Mouse (Mus musculus) adrenal gland, postnatal 14 days (tissue): ENCODE measurements around the gene Bpifc. TPM values are rescaled to one million over a fixed set of nuclear protein-coding genes. Genes with fewer than 3 reads are reported as not detected.
A peak's percentile ranks its signal among the peaks of the same experiment; 100 is the strongest.

ENCODE experiments used
- DNase-seq: peaks from one replicate; pipeline ENCODE4 v3.0.0; 2021; ENCODE audit warnings: mixed read lengths
- total RNA-seq: library from RNA; stranded (reverse); gene quantifications from 2 replicates; pipeline ENCODE4 v1.2.3, GENCODE M21; 2021

The Bpifc gene
- total RNA-seq, 1 experiment from 2014 or later: 0.41 TPM

DNA sequence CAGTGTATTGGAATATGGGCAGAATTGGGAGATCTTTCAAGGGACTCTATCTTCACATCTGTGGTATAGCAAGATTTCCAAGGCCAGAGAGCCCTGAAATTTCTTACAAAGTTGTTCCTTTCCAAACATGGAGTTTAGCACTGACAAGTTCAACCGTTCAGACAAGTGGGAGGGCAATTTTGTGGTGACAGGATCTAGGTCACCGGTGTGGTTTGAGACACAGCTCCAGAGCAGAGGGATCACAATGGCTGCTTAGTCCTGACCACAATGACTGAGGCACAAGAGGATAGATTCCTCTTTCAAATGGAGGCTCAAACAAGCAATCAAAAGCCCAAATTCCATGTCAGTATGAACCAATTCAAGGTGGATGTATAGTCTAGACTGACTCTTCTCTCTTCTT lies 523 bp downstream of the Bpifc start:
- no peak for DNase-seq

DNA sequence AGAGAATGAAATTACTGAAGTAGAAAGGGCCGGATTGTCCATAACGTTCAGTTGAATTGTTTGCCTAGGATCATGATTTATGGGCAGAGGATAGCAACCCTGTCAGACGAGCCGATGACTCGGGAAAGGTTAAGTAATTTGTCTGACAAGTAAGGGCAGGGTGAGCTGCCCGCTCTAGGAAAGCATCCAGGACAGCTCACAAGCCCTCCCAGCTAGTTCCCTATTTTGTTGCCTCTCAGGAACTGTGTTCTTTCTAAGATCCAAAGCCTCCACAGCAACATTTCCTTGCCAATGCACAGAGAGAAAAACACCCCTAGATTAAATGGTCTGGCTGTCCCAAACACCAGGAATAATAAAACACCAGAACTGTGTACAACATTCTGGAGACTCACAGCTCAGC lies 1.1 kb downstream of the Bpifc start:
- peak; percentile 50 for DNase-seq

DNA sequence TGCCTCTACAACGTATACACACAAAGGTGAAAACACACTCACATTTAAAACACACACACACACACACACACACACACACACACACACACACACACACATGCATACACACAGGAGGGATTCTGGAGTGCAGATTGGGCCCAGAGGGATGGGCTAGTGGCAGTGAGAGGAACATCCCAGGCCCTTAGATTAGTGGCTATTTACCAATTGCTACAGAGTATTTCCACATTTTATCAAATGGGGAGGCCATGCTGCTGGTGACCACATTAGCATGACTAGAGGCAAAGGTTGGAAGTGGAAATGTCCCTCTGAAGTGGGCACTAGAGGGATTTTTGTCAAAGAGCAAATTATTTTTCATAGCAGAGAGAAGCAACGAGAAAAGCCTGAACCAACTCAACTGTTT lies 2.0 kb downstream of the Bpifc start:
- DNase-seq: no peak

DNA sequence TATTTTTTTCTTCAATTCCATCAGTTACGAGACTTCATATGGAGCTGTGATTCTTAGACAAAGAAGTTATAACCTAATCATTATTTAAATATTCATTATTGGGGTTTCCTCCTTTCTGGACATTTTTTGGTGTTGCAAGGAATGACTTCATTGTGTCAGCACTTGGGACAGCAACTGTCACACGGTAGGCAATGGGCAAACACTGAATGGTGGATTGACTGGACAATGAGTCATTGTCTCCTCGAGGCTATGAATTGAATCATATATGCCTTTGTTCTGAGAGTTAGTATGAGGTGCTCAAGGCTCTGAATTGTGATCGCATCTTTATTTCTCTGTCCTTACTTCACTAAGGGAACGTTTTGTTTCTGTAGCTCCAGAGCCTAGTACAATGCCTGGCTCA lies 5.2 kb downstream of the Bpifc start:
- DNase-seq: no peak

DNA sequence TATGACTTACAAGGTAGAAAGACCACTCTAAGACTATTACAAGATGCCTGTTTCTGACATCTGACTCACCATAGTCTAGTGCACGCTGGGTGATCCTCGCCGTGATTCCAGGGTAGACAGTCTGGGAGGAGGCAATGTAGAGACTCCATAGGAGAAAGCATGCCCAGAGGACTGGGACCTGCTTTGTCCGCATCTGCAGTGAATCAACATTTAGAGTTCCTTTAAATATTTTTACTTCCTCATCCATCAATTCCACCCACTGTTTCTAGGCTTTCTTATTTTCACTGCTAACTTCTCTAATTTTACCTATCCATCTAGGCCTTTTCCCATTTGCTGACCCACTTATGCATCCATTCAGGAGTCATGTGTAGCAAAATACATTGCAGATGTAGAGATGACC lies 11.2 kb downstream of the Bpifc start:
- no peak for DNase-seq

DNA sequence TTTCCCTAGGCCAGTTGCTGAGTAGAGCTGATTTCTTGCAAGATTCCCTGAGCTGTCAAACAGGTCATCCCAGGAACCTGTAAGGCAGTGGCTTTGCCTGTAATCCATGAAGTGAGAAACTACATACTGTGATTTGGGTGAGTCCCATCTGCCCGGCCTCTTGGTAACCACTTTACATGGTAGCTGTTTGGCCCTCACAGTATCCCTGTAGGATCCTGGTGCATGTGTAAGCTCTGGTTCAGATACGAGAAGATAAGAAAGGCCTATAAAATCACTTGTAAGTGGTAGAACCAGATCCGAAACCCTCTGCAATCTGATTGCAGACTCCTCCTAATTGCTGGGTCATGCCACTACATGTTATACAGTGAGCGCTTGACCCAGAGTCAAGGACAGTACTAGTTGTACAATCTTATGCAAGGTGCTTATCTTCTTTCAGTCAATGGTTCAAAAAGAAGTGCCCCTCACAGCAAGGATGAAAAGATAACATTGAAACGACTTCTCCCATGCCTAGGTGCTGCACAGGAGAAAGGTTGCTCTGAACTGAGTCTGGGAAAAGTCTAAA lies 17.1 kb downstream of the Bpifc start:
- no peak for DNase-seq

DNA sequence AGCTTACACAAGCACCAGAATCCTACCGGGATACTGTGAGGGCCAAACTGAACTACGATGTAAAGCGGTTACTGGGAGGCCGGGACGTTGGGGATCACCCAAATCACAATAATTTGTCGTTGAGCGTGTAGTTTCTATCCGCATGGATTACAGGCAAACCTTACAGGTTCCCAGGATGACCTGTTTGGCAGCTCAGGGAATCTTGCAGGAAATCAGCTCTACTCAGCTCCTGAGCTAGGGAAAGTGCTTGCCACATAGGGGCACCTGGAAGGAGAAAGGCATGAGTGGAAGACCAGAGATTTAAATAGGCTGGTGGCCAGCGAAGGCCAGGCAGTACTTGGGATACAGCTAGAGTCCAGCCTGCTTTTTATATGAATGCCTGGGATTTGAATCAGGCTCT lies 17.9 kb downstream of the Bpifc start:
- no peak for DNase-seq

DNA sequence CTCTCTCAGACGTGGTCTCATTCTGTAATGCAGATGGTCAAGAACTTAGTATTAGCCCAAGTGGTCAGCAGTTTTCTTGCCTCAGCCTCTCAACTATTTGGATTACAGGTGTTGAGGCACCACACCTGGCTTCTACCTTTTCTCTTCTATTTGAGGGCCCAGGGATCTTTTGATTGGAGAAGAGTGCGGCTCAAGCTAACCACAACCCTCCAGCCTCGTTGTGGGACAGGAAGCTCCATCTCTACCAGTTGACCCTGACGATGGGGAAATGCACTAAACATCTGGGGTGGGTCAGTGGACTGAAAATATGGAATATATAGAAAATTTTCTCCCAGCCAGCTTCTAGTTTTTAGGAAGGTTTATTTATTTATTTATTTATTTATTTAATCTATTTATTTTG lies 19.3 kb downstream of the Bpifc start:
- no peak for DNase-seq

DNA sequence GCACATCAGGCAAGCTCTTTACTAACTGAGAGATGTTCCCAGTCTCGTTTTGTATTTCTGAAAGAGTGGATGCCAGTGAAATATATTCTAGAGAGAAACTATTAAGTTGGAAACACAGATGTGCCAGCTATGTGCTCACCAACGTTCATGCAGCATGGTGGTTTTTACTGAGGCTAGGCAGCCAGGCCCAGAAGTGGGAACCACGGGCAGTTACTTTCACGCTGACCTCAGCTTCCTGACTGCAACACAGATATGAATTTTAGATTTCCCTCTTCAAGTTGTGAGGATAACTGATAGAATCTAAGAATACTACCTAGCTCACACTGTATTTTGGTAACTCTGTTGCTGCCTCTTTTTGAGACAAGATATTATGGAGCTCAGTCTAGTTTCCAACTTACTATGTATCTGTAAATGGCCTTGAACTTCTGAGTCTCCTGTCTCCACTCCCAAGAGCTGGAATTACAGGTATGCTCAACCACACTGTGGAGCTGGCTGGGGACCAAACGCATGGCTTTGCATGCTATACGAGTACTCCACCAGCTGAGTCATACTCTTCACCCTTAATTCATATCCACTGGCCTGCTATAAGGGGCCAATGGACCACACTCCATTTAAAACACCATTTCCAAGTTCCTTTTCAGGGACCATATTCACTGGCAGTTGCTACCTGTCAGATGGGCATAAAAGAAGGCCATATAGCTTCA lies 22.1 kb downstream of the Bpifc start:
- DNase-seq: no peak

DNA sequence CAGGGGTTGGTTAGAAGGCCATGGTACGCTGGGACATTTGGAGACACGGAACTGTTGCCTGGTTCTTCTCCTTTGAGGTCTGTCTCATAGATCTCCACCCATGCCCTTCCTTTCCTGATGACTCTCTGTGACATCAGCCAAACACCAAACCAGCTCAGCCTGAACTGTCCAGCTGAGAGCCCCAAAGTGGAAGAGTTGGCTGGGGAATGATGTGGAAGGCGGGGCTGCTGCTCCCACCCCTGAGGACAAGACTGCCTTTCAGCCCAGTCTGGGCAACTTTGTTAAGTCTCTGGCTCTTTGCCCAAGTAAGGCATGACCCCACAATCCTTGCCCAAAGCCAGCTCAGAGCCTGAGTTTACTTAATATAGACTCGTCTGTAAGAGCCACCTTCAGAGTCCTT lies 38.8 kb downstream of the Bpifc start:
- no peak for DNase-seq

DNA sequence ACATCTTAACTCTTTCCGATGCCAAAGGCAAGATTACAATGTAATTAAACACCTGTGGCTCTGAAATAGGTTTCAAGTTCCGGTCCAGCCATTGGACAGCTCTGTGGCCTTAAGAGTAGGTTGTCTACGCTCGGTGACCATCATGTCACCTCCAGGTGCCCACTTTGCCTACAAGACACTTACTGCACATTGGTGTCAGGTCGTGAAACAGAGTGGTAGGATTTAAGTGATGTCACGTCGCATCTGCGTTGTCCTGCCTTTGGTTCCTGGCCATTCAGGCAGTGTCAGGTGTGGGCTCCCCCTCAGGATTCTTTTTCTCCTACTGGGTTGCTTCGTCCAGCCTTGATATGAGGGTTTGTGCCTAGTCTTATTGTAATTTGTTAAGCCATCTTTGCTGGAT lies 39.9 kb downstream of the Bpifc start:
- no peak for DNase-seq

DNA sequence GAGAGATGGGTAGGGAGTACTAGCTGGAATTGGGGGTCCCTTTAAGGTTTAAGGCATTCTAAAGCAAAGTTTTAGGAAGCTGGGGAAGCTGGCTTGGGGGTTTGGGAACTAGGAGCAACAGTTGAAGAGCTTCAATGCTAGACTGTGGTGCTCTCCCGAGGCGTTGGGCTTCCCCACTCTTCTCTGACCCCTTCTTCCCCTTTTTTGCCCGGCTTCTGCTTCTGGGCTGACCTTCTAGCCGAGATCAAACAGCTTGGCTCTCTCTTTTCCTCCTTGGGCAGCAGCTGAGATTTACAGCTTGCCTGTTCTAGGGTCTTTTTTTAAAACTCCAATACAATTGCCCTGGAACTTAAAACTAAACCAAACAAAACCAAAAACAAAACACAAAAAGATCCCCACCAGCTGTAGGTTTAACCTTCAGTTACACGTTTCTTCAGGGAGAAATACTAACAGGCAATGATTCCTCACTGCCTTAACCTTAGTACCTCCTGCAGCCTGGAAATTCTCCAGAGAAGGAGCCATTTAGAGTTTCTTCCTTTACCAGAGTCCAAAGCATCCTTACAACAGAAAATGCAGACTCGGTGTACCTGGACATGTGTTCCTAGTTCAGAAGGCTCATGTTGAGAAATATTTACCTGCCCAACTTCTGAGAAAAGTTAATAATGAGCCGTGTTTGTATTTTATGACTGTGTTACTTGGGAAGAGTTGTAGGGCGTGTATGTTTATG lies 41.6 kb downstream of the Bpifc start:
- DNase-seq: peak; percentile 17

DNA sequence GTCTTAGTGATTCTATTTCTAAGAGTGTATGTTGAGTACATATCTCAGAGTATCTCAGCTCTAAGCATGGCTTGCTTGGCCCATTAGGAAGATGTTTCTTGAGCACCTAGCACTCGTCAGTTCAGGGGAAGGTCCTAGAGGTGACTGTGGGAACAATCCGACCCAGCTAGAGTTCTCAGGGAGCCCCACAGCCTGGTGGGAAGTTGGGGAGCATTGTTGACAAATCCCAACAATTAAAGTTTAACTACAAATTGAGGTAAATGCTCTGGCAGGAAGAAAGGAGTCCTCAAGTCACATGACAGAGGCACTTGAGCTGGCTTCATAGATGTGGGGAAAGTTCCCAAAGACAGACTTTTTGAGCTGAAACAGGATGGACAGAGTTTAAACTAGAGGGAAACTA lies 43.0 kb downstream of the Bpifc start:
- no peak for DNase-seq

DNA sequence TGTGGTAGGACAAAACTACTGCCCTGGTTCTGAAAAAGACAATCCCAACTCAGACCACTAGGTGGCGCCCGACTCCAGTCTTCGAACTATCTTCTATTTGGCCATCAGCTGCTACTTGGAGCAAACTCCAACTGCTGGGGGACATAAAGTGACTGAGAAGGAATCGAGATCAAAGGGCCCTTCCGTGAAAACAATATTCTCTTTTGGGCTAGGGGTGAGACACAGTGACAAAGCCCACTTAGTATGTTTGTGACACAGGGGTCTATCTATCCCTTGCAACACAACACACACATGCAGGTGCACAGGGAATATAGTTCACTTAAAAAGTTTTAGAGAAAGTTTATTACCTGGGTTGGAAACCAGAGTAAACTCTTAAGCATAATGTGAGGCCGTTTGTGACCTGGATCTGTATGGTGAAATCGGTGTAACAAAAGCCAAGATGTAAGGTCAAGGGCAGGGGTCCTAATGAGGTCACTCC lies 43.5 kb downstream of the Bpifc start:
- peak; percentile 89 for DNase-seq

DNA sequence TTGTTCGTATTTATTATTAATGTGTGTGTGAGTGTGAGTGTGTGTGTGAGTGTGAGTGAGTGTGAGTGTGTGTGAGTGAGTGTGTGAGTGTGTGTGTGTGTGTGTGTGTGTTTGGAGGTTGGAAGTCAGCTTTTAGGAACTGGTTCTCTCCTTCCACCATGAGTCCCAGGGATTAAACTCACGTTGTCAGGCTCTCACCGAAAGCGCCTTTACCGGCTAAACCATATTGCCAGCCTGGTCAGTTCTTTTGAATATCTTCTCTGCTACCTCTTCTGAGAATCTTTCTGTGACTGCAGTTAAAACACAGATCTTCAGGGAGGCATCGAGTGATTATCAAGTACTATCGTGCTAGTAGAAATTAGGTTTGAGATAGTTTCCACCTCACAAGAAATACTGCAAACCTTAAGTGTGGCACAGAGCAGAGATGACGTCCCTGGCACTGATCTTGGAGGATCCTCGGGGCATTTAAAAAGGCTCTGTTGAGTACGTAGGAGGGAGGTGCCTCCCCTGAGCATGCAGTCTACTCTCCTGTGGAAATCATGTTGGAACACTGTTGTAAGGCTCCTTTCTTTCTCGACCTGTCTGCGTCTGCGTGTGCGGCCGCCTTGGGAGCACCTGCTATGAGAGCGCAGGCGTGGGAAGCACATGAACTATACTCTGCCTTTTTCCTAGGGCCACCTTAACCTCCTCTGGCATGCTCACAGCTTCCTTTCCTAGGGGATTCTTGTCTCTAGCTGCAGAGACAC lies 44.1 kb downstream of the Bpifc start:
- no peak for DNase-seq

DNA sequence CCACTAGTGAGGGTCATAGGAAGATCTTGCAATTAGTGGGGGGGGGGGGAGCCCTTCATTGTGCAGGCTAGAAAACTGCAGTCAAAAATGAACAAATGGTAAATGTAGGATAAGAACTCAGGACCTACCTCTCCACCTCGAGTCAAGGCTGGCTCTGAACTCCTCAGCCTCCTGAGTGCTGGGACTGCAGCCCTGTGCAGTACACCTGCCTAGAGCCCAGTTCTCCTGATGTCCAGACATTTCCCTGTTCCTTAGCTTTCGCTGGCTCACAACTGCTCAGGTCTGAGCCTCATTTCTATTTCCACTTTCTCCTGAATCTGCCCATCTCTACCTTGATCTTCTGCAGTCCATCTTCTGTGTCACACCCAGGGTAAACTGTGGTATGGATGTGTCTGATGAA lies 45.2 kb downstream of the Bpifc start:
- DNase-seq: no peak

DNA sequence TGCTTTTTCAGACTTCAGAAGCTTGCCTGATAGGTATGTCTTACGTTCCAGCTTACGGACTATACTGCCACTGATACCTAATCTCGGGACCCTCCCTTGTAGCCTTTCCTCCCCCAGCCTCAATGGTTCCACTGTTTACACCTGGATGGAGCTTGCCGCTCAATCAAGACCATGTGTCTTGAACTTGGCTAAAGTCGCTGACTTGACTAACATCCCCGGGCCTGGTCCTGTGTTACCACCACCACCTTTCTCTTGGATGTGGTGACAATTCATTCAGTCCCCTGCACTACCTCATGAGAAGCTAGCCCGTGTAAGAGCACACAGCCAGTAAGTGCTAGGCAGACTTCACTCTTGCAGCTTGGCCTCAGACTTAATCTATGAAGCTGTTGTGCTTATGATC lies 47.4 kb downstream of the Bpifc start:
- DNase-seq: no peak

DNA sequence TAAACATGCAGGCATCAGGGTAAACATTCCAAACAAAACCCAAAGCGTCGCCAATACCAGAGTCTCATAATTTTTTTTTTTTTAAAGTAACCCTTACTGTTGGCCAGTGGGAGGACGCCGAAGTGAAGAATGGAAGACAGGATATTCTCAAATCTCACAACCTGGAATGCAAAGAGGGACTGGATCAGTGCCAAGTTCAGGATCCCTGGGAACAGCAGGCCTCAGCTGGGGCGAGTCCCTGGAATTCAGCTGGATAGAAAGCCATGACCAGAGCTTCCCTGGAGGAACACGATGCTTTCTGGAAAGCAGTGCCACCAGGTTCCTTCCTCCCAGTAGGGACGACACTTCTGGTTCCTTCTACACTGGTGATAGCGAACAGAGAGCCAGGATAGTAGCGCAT lies 48.8 kb downstream of the Bpifc start:
- DNase-seq: no peak

DNA sequence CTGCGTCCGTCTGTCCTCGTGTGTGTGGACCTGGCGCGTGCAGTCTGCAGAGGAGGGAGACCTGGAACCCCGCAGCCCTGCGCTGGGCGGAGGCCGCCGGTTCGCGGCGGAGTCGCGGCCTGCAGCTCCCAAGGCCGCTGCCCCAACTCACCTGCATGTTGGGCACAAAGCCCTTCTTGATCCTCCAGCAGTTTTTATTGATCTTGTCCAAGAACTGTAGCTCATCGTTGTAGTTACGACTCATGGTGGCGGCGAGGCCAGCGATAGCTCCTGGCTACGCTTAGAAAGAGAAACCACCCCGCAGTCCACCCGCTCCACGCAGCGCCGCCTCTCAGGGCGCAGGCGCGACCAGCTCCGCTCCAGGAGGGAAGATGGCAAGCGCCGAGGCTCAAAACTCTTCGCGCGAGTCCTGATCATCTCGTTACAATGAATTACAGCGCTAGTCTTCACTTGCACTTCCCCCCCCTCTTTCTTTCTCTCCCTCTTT lies 54.2 kb downstream of the Bpifc start, which contains the start of gene Rtcb:
Rtcb (minus strand) TSS at position 360 of the 487 bp plus-strand sequence.
- DNase-seq: peak; percentile 98

DNA sequence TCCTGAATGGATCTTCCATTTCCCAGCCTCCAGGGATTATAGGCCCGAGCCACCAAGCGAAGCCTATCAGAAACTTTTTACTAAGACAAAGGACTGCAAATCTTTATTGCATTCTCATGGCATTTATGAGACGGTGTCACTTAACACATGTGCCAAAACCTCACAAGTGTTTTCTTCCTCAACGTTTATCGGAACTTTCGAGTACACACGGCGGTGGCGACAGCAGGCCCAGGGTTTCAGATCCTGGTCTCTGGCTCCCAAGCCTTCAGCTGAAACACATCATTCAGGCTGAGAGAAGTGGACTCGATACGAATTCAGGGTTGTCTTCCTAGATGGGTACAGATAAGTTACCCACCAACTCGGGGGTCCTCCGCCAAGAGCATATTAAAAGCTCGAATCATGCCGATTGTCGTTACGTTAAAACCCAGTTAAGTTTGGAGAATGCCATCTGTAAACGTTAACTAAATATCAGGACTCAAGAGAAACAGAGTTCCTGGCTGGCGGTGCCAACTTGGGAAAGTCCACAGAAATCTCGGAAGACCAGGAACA lies 54.8 kb downstream of the Bpifc start:
- DNase-seq: no peak

DNA sequence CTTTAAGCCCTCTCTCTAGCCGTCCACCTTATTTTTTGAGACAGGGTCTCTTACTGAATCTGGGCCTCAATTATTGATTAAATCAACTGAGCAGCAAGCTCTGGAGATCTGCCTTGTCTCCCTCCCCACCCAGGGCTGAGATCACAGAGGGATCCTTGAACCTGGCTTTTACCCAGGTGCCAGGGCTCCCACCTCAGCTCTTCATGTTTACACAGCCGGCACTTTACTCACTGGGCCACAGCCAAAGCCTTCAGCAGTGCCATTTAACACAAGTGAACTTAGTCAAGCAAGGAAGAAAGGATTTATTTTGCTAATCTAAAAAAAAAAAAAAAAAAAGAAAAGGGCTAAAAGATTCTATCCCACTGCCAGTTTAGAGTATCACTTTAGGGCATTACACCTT lies 57.3 kb downstream of the Bpifc start:
- no peak for DNase-seq

DNA sequence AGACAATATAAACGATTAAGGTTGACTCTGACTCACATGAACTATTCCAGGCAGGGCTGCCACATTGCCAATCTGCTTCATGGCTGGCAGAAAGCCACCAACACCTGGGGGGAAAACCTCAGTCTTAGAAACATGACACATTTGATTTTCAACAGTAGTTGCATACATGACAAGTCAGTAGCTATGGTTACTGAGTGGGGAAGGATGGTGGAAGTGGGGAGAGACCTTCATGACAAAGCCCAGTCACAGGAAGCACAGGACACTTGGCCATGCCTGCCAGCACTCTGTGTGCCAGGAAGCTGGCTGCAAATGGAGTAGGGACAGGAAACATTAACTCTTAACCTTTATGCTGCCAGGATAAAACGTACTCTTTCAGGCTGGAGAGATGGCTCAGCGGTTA lies 58.3 kb downstream of the Bpifc start:
- peak; percentile 52 for DNase-seq
